Mouse (Mus musculus) bone marrow macrophage, adult 2 months (primary cell): ENCODE measurements around the gene Creb5.

ENCODE experiments used
- CTCF ChIP-seq: IDR thresholded peaks from 2 replicates; pipeline ENCODE4 v1.5.1; 2012; ENCODE audit warnings: low read depth, mild to moderate bottlenecking, low read length, moderate library complexity
- POLR2A ChIP-seq: IDR thresholded peaks from 2 replicates; pipeline ENCODE4 v1.6.1; 2012; ENCODE audit warnings: mild to moderate bottlenecking, low read depth, low read length, borderline replicate concordance

DNA sequence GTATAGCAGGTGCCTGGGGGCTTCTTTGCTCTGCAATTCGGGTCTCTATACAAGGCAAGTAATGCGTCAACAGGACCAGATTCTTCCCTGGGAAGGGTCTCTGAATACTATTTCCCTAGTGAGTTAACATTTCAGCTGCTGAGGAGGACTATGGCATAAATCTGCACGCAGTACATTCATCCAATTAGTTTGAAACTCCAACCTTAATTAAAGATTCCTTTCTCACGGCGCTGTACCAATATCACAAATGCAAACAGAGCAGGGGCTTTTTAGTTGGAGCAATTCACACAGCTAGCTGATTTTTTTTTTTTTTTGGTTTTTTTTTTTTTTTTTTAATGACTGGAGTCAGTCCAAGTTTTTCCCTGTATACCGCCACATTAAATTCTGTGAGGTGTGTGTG is 357.0 kb downstream of the Creb5 start:
- TF ChIP-seq CTCF, result no peak
- no peak for TF ChIP-seq POLR2A
